Mouse (Mus musculus): ENCODE results near the gene Auts2.

- TF ChIP-seq POLR2A (IDR thresholded peaks at IDR 0.05; ENCODE audit: insufficient read depth, low read depth, low read length) (no peak), EP300 (IDR thresholded peaks at IDR 0.05; ENCODE audit: insufficient read depth, low read depth, low read length) (no peak), CTCF (IDR thresholded peaks at IDR 0.05) (no peak)
Measured at GRCm38 (mm10) chr5:131557591-131558385, 985.4 kb downstream of the Auts2 start.

All from heart, adult 2 months (tissue).